Mouse (Mus musculus): ENCODE data around the gene Uqcc1. TPM values are rescaled to one million over a fixed set of nuclear protein-coding genes. Genes with fewer than 3 reads are reported as not detected.

Uqcc1 gene
- polyA plus RNA-seq, 1 experiment from 2014 or later: 65.6 TPM

DNA sequence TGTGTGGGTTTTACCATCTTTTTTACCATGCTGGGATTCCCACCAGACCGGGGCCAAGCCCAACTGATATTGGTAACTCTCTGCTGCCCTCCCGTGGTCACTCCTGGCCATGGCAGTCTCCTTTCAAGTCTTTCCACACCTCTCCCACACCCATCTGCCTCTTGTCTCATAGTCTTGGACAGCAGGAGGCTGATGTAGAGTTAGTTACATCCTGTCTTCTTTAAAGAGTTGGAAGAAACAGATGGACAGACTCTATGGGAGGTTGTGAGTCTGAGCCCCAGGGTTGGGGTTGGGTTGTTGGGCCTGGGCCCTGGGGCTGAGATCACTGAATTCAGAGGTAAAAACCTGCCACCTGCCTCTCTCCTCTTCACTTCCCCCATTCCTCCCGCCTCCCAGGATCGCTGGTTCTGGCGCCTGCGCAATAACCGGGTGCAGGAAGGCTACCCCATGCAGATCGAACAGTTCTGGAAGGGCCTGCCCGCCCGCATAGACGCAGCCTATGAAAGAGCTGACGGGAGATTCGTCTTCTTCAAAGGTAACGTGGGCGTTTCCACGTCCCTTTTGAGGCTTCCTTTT is 118.2 kb downstream of the Uqcc1 start:
- ATAC-seq (ENCODE audit: insufficient number of reproducible peaks, low FRiP score, low TSS enrichment, low read depth): no peak
- H3K27me3 ChIP-seq: no peaks in the 10 kb centered on the region
- no peak overlapping the region for H3K4me3 ChIP-seq (replicated peaks)
- no peaks in the 10 kb centered on the region for H3K4me1 ChIP-seq
- H3K27ac ChIP-seq (replicated peaks): no peak overlapping the region
- WGBS: 38% methylated on average over 16 of the region's 16 CpGs
- no peaks in the 10 kb centered on the region for H3K36me3 ChIP-seq
- no peak overlapping the region for H3K9ac ChIP-seq
- H3K4me2 ChIP-seq (replicated peaks): no peak overlapping the region
- no peaks in the 10 kb centered on the region for H3K9me3 ChIP-seq (replicated peaks)

DNA sequence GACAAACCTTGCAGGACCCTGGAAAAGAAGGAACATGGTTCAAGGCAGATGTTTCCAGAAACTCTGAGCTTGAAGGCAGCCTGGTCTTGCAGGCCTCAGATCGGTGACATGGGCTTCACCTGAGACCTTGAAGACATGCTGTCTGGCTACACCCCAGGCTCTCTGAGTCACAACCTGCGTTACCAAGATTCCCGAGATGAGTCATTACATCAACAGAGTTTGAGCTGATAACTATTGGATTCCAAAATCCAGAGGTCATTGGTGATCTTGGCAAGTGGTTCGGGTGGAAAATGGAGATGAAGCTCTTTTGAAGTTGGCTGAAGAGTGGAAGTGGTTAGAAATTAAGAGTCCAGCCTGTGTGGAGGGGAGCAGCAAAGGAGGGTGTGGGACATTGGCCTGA is 120.5 kb downstream of the Uqcc1 start:
- Histone ChIP-seq H3K27ac (replicated peaks) (no peak overlapping the region), H3K9me3 (replicated peaks) (no peaks in the 10 kb centered on the region), H3K36me3 (no peaks in the 10 kb centered on the region), H3K27me3 (no peaks in the 10 kb centered on the region), H3K4me3 (replicated peaks) (no peak overlapping the region), H3K4me2 (replicated peaks) (no peak overlapping the region), H3K4me1 (no peaks in the 10 kb centered on the region), H3K9ac (no peak overlapping the region)
- WGBS: 74% methylated on average over 4 of the region's 4 CpGs
- ATAC-seq (ENCODE audit: insufficient number of reproducible peaks, low FRiP score, low TSS enrichment, low read depth): no peak

DNA sequence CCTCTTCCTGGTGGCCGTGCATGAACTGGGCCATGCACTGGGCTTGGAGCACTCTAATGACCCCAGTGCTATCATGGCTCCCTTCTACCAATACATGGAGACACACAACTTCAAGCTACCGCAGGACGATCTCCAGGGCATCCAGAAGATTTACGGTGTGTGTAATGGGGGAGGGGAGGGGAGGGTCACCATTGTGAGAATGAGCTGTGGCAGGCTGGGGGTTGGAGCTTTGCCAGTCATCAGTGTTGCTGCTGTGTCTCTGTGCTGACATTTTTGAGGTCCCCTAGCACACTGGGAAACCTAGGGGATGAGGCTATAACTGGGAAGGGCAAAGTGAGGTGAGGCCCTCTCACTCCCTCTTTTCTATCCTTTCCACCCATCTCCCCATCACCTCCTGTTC is 122.7 kb downstream of the Uqcc1 start:
- Histone ChIP-seq H3K36me3 (no peaks in the 10 kb centered on the region), H3K9ac (no peak overlapping the region), H3K27ac (replicated peaks) (no peak overlapping the region), H3K27me3 (no peaks in the 10 kb centered on the region), H3K4me3 (replicated peaks) (no peak overlapping the region), H3K4me2 (replicated peaks) (no peak overlapping the region), H3K4me1 (no peaks in the 10 kb centered on the region), H3K9me3 (replicated peaks) (no peaks in the 10 kb centered on the region)
- ATAC-seq (ENCODE audit: insufficient number of reproducible peaks, low FRiP score, low TSS enrichment, low read depth): no peak
- 85% methylated on average over 4 of the region's 4 CpGs for WGBS

DNA sequence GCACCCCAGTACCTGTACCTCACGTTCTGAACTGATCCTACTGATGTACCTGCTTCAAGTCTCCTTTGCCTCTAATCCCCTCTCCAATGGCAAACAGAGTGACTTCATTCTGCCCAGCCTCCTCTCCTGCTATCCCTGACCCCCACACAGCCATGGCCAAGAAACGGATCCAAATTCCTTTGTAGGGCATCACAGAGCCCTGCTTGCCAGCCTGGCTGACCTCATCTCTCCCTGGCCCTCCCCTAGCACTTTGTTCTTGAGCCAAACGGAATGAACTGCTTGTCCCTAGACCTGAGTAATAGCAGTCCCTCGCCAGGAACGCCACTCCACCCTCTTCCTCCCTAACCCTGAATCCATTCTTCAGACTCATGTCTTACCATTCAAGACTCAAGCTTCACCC is 123.6 kb downstream of the Uqcc1 start:
- no peaks in the 10 kb centered on the region for H3K4me1 ChIP-seq
- H3K4me3 ChIP-seq (replicated peaks): no peak overlapping the region
- no peaks in the 10 kb centered on the region for H3K9me3 ChIP-seq (replicated peaks)
- 71% methylated on average over 5 of the region's 5 CpGs for WGBS
- H3K27me3 ChIP-seq: no peaks in the 10 kb centered on the region
- H3K27ac ChIP-seq (replicated peaks): no peak overlapping the region
- no peak for ATAC-seq (ENCODE audit: insufficient number of reproducible peaks, low FRiP score, low TSS enrichment, low read depth)
- no peak overlapping the region for H3K9ac ChIP-seq
- H3K36me3 ChIP-seq: no peaks in the 10 kb centered on the region
- H3K4me2 ChIP-seq (replicated peaks): no peak overlapping the region

DNA sequence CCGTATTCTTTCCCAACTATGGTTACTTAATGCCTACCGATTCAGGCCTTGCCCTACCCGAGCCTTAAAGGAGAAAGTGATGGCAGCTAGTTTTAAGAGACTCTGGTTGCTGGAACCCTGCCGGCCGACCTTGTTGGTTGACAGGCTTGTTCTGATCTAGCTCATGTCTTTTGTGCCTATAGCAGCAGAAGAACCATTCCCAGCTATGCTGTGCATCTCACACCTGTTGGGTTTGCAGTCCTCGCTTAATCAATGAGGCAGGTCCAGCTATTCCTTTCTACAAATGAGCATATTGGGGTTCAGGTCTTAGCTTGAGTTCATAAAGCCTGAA is 124.2 kb downstream of the Uqcc1 start:
- Histone ChIP-seq H3K27ac (replicated peaks) (no peak overlapping the region), H3K4me3 (replicated peaks) (no peak overlapping the region), H3K4me1 (no peaks in the 10 kb centered on the region), H3K9me3 (replicated peaks) (no peaks in the 10 kb centered on the region), H3K4me2 (replicated peaks) (no peak overlapping the region), H3K36me3 (no peaks in the 10 kb centered on the region), H3K9ac (no peak overlapping the region), H3K27me3 (no peaks in the 10 kb centered on the region)
- ATAC-seq (ENCODE audit: insufficient number of reproducible peaks, low FRiP score, low TSS enrichment, low read depth): no peak
- 88% methylated on average over 6 of the region's 6 CpGs for WGBS

DNA sequence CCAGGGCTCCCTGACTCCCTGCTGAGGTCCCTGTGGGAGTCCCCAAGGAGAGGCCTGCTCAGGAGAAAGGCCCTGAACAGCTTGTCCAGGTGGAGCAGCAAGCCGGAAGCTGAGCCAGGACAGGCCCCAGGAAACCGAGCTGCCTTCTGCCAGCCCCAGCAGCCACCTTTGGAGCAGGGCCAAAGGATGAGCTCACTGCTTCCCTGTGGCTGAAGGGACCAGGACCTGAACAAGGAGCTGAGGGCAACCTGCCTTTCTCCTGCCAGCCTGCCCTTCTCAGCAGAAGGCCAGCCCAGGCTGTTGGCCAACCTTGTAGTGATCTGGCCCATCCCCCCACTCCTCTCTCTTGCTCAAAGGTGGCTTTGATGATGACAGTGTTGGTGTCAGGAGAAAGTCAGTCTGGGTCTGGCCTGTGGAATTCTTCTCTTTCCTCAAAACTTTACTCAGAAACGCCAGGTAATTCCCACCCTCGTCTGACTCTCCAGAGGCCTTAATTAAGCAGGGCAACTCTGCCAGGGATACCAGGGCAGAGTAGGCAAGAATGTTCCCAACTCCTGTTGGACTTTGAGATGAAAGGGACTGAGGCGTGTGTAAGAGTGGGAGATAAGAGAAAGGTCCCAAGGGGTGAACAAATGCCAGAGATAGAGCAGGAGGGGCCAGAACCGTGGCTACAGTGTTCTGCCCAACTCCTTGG is 124.7 kb downstream of the Uqcc1 start:
- Histone ChIP-seq H3K4me3 (replicated peaks) (no peak overlapping the region), H3K27me3 (no peaks in the 10 kb centered on the region), H3K4me1 (no peaks in the 10 kb centered on the region), H3K9ac (no peak overlapping the region), H3K9me3 (replicated peaks) (no peaks in the 10 kb centered on the region), H3K36me3 (no peaks in the 10 kb centered on the region), H3K27ac (replicated peaks) (no peak overlapping the region), H3K4me2 (replicated peaks) (no peak overlapping the region)
- 57% methylated on average over 6 of the region's 6 CpGs for WGBS
- ATAC-seq (ENCODE audit: insufficient number of reproducible peaks, low FRiP score, low TSS enrichment, low read depth): no peak

DNA sequence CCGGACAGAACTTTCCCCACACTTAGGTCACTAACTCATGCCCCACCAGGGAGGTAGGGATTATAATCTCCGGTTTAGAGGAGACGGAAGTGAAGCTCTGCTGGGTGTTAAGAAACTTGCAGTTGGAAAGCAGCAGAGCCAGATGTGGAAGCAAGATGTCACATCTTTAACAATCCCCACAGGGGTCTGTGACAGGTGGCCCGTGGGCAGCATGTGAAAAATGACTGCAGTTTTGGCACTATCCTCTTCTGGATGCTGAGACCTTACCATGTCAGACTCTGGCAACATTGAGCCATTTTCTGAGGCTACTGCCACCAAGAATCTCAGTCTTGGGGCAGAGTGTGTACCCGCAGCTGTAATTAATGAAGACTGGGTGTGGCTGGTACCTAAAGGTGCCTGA is 126.1 kb downstream of the Uqcc1 start:
- Histone ChIP-seq H3K9me3 (replicated peaks) (no peaks in the 10 kb centered on the region), H3K27ac (replicated peaks) (no peak overlapping the region), H3K4me2 (replicated peaks) (no peak overlapping the region), H3K4me3 (replicated peaks) (no peak overlapping the region), H3K27me3 (no peaks in the 10 kb centered on the region), H3K9ac (no peak overlapping the region), H3K36me3 (no peaks in the 10 kb centered on the region), H3K4me1 (no peaks in the 10 kb centered on the region)
- 63% methylated on average over 5 of the region's 5 CpGs for WGBS
- ATAC-seq (ENCODE audit: insufficient number of reproducible peaks, low FRiP score, low TSS enrichment, low read depth): no peak

DNA sequence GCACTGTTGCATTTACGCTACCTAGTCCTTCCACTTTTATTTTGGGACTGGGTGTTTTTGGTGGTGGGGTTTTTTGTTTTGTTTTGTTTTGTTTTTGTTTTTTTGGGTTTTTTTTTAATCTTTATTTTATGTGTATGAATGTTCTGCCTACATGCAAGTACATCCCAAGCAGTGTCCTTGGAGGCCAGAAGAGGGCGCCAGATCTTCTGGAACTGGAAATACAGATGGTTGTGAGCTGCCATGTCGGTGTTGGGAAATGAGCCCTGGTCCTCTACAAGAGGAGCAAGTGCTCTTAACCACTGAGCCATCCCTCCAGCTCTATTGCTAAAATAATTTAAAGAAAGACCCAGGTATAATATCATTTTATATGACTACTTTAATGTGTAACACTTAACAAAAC is 127.3 kb downstream of the Uqcc1 start:
- Histone ChIP-seq H3K9me3 (replicated peaks) (no peaks in the 10 kb centered on the region), H3K36me3 (no peaks in the 10 kb centered on the region), H3K9ac (no peak overlapping the region), H3K4me3 (replicated peaks) (no peak overlapping the region), H3K4me2 (replicated peaks) (no peak overlapping the region), H3K27me3 (no peaks in the 10 kb centered on the region), H3K4me1 (no peaks in the 10 kb centered on the region), H3K27ac (replicated peaks) (no peak overlapping the region)
- no peak for ATAC-seq (ENCODE audit: insufficient number of reproducible peaks, low FRiP score, low TSS enrichment, low read depth)
- 57% methylated on average over 3 of the region's 3 CpGs for WGBS

DNA sequence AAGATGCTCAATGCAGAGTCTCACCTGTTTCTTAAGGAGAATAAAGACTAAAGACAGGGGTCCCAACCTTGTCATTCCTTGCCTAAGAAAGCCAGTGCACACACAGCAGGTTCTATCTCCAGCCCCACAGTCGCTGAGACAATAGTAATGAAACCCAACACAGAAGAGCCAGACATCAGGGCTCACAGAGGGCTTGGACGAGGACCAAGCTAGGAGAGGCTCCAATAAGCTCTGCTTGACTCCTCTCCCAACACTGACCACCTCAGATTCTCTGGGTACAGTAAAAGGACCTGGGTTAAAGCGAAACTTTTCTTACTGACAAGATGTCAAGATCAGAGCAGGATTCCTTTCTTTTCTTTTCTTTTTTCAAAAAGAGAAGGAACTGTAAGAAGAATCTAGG is 131.5 kb downstream of the Uqcc1 start:
- Histone ChIP-seq H3K27ac (replicated peaks) (no peak overlapping the region), H3K9me3 (replicated peaks) (no peaks in the 10 kb centered on the region), H3K27me3 (no peaks in the 10 kb centered on the region), H3K9ac (no peak overlapping the region), H3K4me2 (replicated peaks) (no peak overlapping the region), H3K4me1 (no peaks in the 10 kb centered on the region), H3K36me3 (no peaks in the 10 kb centered on the region), H3K4me3 (replicated peaks) (no peak overlapping the region)
- 59% methylated on average over 3 of the region's 3 CpGs for WGBS
- no peak for ATAC-seq (ENCODE audit: insufficient number of reproducible peaks, low FRiP score, low TSS enrichment, low read depth)

Other genes with a start within 250 kb of the Uqcc1 start
- gene Trpc4ap, start 237.9 kb downstream of the Uqcc1 start, polyA plus RNA-seq (2015; fragmentation: Nextera tagmentation; extraction: Ambion mirVana): 131 and 137 TPM in 2 replicates
- gene Edem2, start 200.8 kb downstream of the Uqcc1 start, polyA plus RNA-seq (2015; fragmentation: Nextera tagmentation; extraction: Ambion mirVana): 38.3 and 39.4 TPM in 2 replicates
- gene Gm17581, start 194.4 kb downstream of the Uqcc1 start, polyA plus RNA-seq (2015; fragmentation: Nextera tagmentation; extraction: Ambion mirVana): not detected in 2 replicates
- 8.8 and 9.8 TPM in 2 replicates for gene Procr, start 179.2 kb downstream of the Uqcc1 start, polyA plus RNA-seq (2015; fragmentation: Nextera tagmentation; extraction: Ambion mirVana)
- 0.09 and 0.11 TPM in 2 replicates for gene Mmp24, start 155.0 kb downstream of the Uqcc1 start, polyA plus RNA-seq (2015; fragmentation: Nextera tagmentation; extraction: Ambion mirVana)
- gene BC029722, start 110.9 kb downstream of the Uqcc1 start, polyA plus RNA-seq (2015; fragmentation: Nextera tagmentation; extraction: Ambion mirVana): 21.0 and 24.8 TPM in 2 replicates
- gene Eif6, start 103.4 kb downstream of the Uqcc1 start, polyA plus RNA-seq (2015; fragmentation: Nextera tagmentation; extraction: Ambion mirVana): 205 and 214 TPM in 2 replicates
- 4.3 and 4.8 TPM in 2 replicates for gene Fam83c, start 95.5 kb downstream of the Uqcc1 start, polyA plus RNA-seq (2015; fragmentation: Nextera tagmentation; extraction: Ambion mirVana)
- 0.27 TPM in 1 of 2 replicates, not detected in the other for gene Gm15557, start 10.4 kb upstream of the Uqcc1 start, polyA plus RNA-seq (2015; fragmentation: Nextera tagmentation; extraction: Ambion mirVana)
- gene Gdf5, start 15.1 kb upstream of the Uqcc1 start, polyA plus RNA-seq (2015; fragmentation: Nextera tagmentation; extraction: Ambion mirVana): 1.7 and 2.2 TPM in 2 replicates
- gene Cep250, start 26.1 kb upstream of the Uqcc1 start, polyA plus RNA-seq (2015; fragmentation: Nextera tagmentation; extraction: Ambion mirVana): 22.5 and 23.3 TPM in 2 replicates
- 1.8 and 2.2 TPM in 2 replicates for gene 6430550D23Rik, start 77.7 kb upstream of the Uqcc1 start, polyA plus RNA-seq (2015; fragmentation: Nextera tagmentation; extraction: Ambion mirVana)
- 250 and 256 TPM in 2 replicates for gene Ergic3, start 77.7 kb upstream of the Uqcc1 start, polyA plus RNA-seq (2015; fragmentation: Nextera tagmentation; extraction: Ambion mirVana)
- 0.05 TPM in 1 of 2 replicates, not detected in the other for gene Fer1l4, start 122.6 kb upstream of the Uqcc1 start, polyA plus RNA-seq (2015; fragmentation: Nextera tagmentation; extraction: Ambion mirVana)
- gene Spag4, start 134.9 kb upstream of the Uqcc1 start, polyA plus RNA-seq (2015; fragmentation: Nextera tagmentation; extraction: Ambion mirVana): 2.5 TPM in 2 replicates
- gene Cpne1, start 181.7 kb upstream of the Uqcc1 start, polyA plus RNA-seq (2015; fragmentation: Nextera tagmentation; extraction: Ambion mirVana): 53.5 and 56.3 TPM in 2 replicates
- 23.9 and 24.1 TPM in 2 replicates for gene Rbm12, start 181.7 kb upstream of the Uqcc1 start, polyA plus RNA-seq (2015; fragmentation: Nextera tagmentation; extraction: Ambion mirVana)
- 17.0 and 17.2 TPM in 2 replicates for gene Gm28036, start 196.8 kb upstream of the Uqcc1 start, polyA plus RNA-seq (2015; fragmentation: Nextera tagmentation; extraction: Ambion mirVana)
- gene Romo1, start 213.7 kb upstream of the Uqcc1 start, polyA plus RNA-seq (2015; fragmentation: Nextera tagmentation; extraction: Ambion mirVana): 389 and 403 TPM in 2 replicates
- 42.0 and 44.1 TPM in 2 replicates for gene Nfs1, start 213.9 kb upstream of the Uqcc1 start, polyA plus RNA-seq (2015; fragmentation: Nextera tagmentation; extraction: Ambion mirVana)
- gene Rbm39, start 249.9 kb upstream of the Uqcc1 start, polyA plus RNA-seq (2015; fragmentation: Nextera tagmentation; extraction: Ambion mirVana): 643 and 665 TPM in 2 replicates